Mouse (Mus musculus): ENCODE measurements around the gene Brd1. TPM values are rescaled to one million over a fixed set of nuclear protein-coding genes. Genes with fewer than 3 reads are reported as not detected.
"Not testable (repeated sequence)": the region's sequence is repeated elsewhere in the genome, so short reads cannot be mapped to it uniquely, and the experiment has no call there.

Gene Brd1
- total RNA-seq (2017) = 98.1 and 105 TPM in 2 replicates

- peak; percentile 40 for ATAC-seq (ENCODE audit: extremely low read depth, insufficient number of reproducible peaks, low FRiP score, poor library complexity, severe bottlenecking)
Measured at GRCm38 (mm10) chr15:88733834-88734571, at the start of gene Brd1. TSS of gene Brd1 (minus strand) at chr15:88734233.

DNA sequence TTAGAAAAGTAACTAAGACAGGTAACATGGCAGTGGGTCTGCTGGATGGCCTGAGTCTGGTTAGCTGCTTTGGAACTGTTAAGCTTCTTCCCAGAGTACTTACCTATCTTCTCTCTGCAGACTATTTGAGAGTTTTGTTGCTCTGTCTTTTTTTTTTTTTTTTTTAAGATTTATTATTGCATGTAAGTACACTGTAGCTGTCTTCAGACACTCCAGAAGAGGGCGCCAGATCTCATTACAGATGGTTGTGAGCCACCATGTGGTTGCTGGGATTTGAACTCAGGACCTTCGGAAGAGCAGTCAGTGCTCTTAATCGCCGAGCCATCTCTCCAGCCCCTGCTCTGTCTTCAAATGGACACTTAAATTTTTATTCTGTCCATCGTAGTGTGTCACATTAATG is 40.6 kb upstream of the Brd1 start:
- ATAC-seq (ENCODE audit: extremely low read depth, insufficient number of reproducible peaks, low FRiP score, poor library complexity, severe bottlenecking) = not testable (repeated sequence)

GRCm38 (mm10) chr15:88768537-88768936 is 34.5 kb upstream of the Brd1 start:
- ATAC-seq (ENCODE audit: extremely low read depth, insufficient number of reproducible peaks, low FRiP score, poor library complexity, severe bottlenecking) = no peak

GRCm38 (mm10) chr15:88766139-88766538 is 32.1 kb upstream of the Brd1 start:
- ATAC-seq (ENCODE audit: extremely low read depth, insufficient number of reproducible peaks, low FRiP score, poor library complexity, severe bottlenecking) = 0 out of 2 replicates have a peak, but pooled peaks have one; percentile 19

GRCm38 (mm10) chr15:88761551-88761950 is 27.5 kb upstream of the Brd1 start:
- ATAC-seq (ENCODE audit: extremely low read depth, insufficient number of reproducible peaks, low FRiP score, poor library complexity, severe bottlenecking) = no peak

GRCm38 (mm10) chr15:88758061-88758460 is 24.0 kb upstream of the Brd1 start:
- no peak for ATAC-seq (ENCODE audit: extremely low read depth, insufficient number of reproducible peaks, low FRiP score, poor library complexity, severe bottlenecking)

DNA sequence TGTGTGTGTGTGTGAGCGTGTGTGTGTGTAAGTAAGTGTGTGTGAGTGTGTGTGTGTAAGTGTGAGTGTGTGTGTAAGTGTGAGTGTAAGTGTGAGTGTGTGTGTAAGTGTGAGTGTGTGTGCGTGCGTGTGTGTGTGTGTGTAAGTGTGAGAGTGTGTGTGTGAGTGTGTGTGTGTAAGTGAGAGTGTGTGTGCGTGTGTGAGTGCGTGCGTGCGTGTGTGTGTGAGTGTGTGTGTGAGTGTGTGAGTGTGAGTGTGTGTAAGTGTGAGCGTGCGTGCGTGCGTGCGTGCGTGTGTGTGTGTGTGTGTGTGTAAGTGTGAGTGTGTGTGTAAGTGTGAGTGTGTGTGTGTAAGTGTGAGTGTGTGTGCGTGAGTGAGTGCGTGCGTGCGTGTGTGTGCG is 21.7 kb upstream of the Brd1 start:
- ATAC-seq (ENCODE audit: extremely low read depth, insufficient number of reproducible peaks, low FRiP score, poor library complexity, severe bottlenecking) = no peak

DNA sequence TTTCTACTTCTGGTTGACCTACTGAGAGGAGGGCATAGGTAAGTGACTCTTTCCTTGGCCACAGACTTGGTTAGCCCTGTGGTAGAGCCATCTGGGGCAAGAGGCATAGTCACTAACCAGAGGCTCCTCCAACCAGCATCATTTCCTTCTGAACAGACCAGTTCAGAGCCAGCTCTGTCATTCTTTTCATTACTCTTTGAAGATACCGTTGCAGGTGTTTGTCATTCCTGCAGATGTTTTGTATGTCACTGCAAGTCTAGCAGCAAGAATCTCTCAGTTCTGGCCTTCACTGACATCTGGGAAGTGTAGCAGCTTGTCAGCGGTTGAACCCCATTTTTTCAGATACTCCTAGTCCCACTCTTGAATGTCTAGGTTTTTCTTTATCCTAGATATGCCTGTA is 20.9 kb upstream of the Brd1 start:
- no peak for ATAC-seq (ENCODE audit: extremely low read depth, insufficient number of reproducible peaks, low FRiP score, poor library complexity, severe bottlenecking)

- ATAC-seq (ENCODE audit: extremely low read depth, insufficient number of reproducible peaks, low FRiP score, poor library complexity, severe bottlenecking) = no peak
Measured at GRCm38 (mm10) chr15:88752403-88752733, 18.3 kb upstream of the Brd1 start.

DNA sequence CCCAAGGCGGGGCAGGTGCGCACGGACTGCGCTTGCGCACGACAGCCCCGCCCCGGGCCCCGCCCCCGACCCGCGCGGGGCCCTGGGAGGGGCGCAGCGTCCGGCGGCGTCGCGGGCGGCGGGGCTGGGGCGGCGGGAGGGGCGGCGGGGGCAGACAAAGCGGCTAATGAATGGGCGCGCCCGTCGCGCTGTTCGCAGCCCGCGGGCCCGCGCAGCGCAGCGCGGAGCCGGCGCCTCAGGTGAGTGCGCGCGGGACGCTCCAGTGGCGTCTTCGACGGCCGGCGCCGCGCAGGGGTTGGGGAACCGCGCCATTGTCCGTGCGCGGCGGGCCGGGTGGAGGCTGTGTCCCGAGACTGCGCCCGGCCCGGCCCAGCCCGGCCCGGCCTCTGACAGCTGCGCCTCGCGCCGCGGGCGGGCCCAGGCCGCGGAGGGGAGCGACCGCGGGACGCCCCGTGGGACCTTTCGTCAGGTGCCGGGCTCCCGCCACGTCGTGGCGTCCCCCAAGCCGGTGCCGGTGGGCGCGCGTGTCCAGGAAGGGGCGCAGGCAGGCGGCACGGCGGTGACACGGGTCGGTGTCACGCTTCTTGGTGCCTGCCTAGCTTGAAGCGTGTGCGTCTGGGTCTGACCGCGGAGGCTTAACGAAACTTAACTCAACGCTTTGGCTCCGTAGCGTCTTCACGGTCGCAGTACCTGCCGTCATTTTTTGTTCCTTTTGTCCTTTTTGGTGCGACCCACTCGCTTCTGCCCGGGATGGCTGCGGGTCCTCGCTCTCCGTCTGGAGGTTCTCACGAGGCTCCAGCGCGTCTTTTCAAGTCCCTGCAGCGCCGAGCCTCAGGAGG is 17.8 kb upstream of the Brd1 start, which contains the start of gene Zbed4:
Zbed4 (plus strand) TSS at position 97 of the 839 bp plus-strand sequence.
- ATAC-seq (ENCODE audit: extremely low read depth, insufficient number of reproducible peaks, low FRiP score, poor library complexity, severe bottlenecking) = peak; percentile 25; the same call in 1 of the 2 replicates

DNA sequence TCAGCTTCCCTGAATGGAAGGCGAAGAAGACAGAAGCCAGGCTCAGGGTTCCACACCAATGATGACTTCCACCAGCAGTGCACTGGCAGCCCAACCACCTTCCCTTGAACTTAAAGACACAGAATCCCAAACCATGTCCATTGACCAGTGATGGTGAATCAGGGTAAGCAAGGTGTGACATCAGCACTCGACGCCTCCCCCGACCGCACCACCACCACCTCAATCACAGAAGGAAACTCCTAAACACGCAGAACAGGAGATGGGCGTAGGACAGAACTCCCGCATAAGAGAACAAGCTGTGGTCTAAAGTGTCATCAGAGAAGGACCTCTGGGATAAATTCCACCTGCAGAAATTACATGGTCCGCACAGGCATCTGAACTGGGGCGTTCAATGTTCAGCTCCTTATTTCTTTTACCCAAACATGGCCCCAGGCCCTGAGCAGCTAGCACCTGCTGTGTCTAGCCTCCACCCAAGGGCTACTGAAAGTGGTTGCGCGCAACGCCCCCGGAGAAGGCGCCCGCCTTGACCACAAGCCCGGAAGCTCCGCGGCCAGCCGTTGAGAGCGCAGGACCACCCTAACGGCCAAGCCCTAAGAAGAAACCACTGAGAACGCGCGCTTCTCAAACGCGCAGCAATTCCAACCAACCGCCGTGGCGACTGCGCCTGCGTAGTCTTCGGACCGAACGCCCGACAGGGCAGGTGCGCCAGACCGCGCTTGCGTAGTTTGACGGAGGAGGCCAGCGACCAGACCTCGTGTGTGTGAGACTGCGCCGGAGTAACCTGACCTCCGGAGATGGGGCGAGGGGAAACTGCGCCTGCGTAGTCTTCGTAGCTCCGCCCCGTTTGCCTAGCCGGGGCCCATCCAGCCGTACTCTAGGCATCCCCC is 16.9 kb upstream of the Brd1 start:
- peak; percentile 95 for ATAC-seq (ENCODE audit: extremely low read depth, insufficient number of reproducible peaks, low FRiP score, poor library complexity, severe bottlenecking)

DNA sequence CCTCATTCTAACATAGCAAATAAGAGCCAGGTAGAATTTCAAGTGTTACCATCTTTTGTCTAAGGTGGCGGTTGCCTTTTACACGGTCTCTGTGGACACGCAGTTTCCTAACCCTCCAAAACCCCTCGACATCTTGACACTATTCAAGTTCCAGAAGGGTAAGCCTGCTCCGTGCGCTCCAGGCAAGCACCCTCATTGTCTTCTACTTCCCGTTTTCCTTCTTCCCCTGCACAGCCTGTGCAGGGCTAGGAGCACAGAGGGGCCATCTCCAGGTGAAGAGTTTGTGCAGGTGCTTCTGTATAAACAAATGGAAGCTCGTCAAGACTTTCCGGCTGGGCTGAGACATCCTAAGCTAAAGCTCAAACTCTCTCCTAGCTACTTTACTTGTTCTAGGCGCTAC is 16.0 kb upstream of the Brd1 start:
- ATAC-seq (ENCODE audit: extremely low read depth, insufficient number of reproducible peaks, low FRiP score, poor library complexity, severe bottlenecking) = no peak

DNA sequence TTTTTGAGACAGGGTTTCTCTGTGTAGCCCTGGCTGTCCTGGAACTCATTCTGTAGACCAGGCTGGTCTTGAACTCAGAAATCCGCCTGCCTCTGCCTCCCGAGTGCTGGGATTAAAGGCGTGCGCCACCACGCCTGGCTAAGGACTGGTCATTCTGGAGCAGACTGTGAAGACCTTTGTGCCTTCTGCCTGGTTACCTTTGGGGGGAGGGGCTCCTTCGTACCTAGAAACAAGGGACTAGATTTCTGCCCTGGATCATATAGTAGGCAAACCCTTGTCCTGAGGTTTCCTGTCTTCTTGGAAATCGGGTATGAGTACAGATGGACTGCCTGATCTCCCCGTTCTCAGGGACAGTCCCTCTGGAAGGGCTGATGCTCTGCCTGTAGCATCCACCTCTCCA is 15.6 kb upstream of the Brd1 start:
- not testable (repeated sequence) for ATAC-seq (ENCODE audit: extremely low read depth, insufficient number of reproducible peaks, low FRiP score, poor library complexity, severe bottlenecking)

DNA sequence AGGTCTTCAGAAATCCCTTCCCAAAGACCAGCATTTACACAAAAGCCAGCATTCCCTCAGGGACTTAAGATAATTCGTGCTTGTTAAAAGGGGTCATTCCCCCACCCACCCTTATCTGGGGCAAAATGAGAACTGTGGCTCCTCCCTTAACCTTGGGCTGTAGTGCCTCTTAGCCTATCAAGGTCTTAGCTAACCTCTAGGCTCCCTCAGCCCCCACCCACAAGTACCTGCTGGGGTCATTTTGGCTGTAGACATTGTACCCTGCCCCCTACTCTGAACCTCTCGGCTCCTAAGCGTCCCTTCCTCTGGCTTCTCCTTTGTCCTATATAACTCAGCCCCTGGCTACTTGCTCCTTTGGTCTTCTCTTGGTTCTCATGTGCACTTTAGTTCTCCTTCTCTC is 11.9 kb upstream of the Brd1 start:
- no peak for ATAC-seq (ENCODE audit: extremely low read depth, insufficient number of reproducible peaks, low FRiP score, poor library complexity, severe bottlenecking)

GRCm38 (mm10) chr15:88745347-88745746 is 11.3 kb upstream of the Brd1 start:
- no peak for ATAC-seq (ENCODE audit: extremely low read depth, insufficient number of reproducible peaks, low FRiP score, poor library complexity, severe bottlenecking)

DNA sequence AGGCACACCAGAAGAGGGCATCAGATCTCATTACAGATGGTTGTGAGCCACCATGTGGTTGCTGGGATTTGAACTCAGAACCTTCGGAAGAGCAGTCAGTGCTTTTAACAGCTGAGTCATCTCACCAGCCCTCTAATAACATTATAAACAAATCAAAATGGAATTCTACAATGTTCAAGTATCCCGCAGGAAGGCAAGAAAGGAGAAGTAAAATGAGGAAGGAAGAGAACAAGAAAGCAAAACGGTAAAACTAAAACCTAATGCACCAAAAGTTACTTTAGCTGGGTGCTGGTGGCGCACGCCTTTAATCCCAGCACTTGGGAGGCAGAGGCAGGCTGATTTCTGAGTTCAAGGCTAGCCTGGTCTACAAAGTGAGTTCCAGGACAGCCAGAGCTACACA is 9.3 kb upstream of the Brd1 start:
- 0 out of 2 replicates have a peak, but pooled peaks have one; percentile 39 for ATAC-seq (ENCODE audit: extremely low read depth, insufficient number of reproducible peaks, low FRiP score, poor library complexity, severe bottlenecking)

- ATAC-seq (ENCODE audit: extremely low read depth, insufficient number of reproducible peaks, low FRiP score, poor library complexity, severe bottlenecking) = no peak
Measured at GRCm38 (mm10) chr15:88741366-88741765, 7.3 kb upstream of the Brd1 start.

- ATAC-seq (ENCODE audit: extremely low read depth, insufficient number of reproducible peaks, low FRiP score, poor library complexity, severe bottlenecking) = no peak
Measured at GRCm38 (mm10) chr15:88738466-88738865, 4.4 kb upstream of the Brd1 start.

- no peak for ATAC-seq (ENCODE audit: extremely low read depth, insufficient number of reproducible peaks, low FRiP score, poor library complexity, severe bottlenecking)
Measured at GRCm38 (mm10) chr15:88736166-88736565, 2.1 kb upstream of the Brd1 start.
